Mouse (Mus musculus): ENCODE results near the gene Hdhd5.

The Hdhd5 gene

GRCm38 (mm10) chr6:120529123-120529522 is 2.0 kb downstream of the Hdhd5 start:
- no peak for DNase-seq

- DNase-seq: no peak
These were observed 6.3 kb downstream of the Hdhd5 start for GRCm38 (mm10) chr6:120524796-120525195.

GRCm38 (mm10) chr6:120519647-120520046 is 11.5 kb downstream of the Hdhd5 start:
- DNase-seq: no peak

- no peak for DNase-seq
These were observed 13.8 kb downstream of the Hdhd5 start for GRCm38 (mm10) chr6:120517311-120517710.

- DNase-seq: no peak
These were observed 14.2 kb downstream of the Hdhd5 start for GRCm38 (mm10) chr6:120516879-120517278.

- no peak for DNase-seq
These were observed 14.7 kb downstream of the Hdhd5 start for GRCm38 (mm10) chr6:120516422-120516821.

- DNase-seq: no peak
These were observed 19.9 kb downstream of the Hdhd5 start for GRCm38 (mm10) chr6:120511212-120511611.

GRCm38 (mm10) chr6:120510425-120510824 is 20.7 kb downstream of the Hdhd5 start:
- peak; percentile 74 for DNase-seq

GRCm38 (mm10) chr6:120509975-120510374 is 21.1 kb downstream of the Hdhd5 start:
- DNase-seq: no peak

GRCm38 (mm10) chr6:120508645-120509044 is 22.5 kb downstream of the Hdhd5 start:
- no peak for DNase-seq

- no peak for DNase-seq
These were observed 25.6 kb downstream of the Hdhd5 start for GRCm38 (mm10) chr6:120505531-120505930.

- DNase-seq: no peak
These were observed 27.1 kb downstream of the Hdhd5 start for GRCm38 (mm10) chr6:120504051-120504450.

GRCm38 (mm10) chr6:120496544-120496943 is 34.6 kb downstream of the Hdhd5 start:
- DNase-seq: no peak

- peak; percentile 92 for DNase-seq
These were observed 37.5 kb downstream of the Hdhd5 start, which contains the start of gene Tmem121b for GRCm38 (mm10) chr6:120493374-120494181. TSS of gene Tmem121b (minus strand) at chr6:120493807.

- DNase-seq: no peak
These were observed 38.4 kb downstream of the Hdhd5 start for GRCm38 (mm10) chr6:120492499-120493373.

GRCm38 (mm10) chr6:120491862-120492498 is 39.1 kb downstream of the Hdhd5 start:
- DNase-seq: no peak

- DNase-seq: no peak
These were observed 40.1 kb downstream of the Hdhd5 start for GRCm38 (mm10) chr6:120491064-120491463.

- no peak for DNase-seq
These were observed 41.7 kb downstream of the Hdhd5 start for GRCm38 (mm10) chr6:120489461-120489860.

GRCm38 (mm10) chr6:120488647-120489046 is 42.5 kb downstream of the Hdhd5 start:
- no peak for DNase-seq

GRCm38 (mm10) chr6:120486051-120486510 is 45.0 kb downstream of the Hdhd5 start:
- no peak for DNase-seq

GRCm38 (mm10) chr6:120485038-120485437 is 46.1 kb downstream of the Hdhd5 start:
- no peak for DNase-seq

- peak; percentile 70 for DNase-seq
These were observed 47.9 kb downstream of the Hdhd5 start for GRCm38 (mm10) chr6:120483211-120483626.

GRCm38 (mm10) chr6:120482756-120483155 is 48.4 kb downstream of the Hdhd5 start:
- DNase-seq: no peak

Measured in layer of hippocampus, adult 9-11 months (tissue).